Mouse (Mus musculus): ENCODE measurements at regions not wholly inside any gene's neighbourhood (a gene's known extent, or its start where the extent isn't known, plus 50 kb on each side); places are given as distances from the start of the nearest gene placed in this dataset.

DNA sequence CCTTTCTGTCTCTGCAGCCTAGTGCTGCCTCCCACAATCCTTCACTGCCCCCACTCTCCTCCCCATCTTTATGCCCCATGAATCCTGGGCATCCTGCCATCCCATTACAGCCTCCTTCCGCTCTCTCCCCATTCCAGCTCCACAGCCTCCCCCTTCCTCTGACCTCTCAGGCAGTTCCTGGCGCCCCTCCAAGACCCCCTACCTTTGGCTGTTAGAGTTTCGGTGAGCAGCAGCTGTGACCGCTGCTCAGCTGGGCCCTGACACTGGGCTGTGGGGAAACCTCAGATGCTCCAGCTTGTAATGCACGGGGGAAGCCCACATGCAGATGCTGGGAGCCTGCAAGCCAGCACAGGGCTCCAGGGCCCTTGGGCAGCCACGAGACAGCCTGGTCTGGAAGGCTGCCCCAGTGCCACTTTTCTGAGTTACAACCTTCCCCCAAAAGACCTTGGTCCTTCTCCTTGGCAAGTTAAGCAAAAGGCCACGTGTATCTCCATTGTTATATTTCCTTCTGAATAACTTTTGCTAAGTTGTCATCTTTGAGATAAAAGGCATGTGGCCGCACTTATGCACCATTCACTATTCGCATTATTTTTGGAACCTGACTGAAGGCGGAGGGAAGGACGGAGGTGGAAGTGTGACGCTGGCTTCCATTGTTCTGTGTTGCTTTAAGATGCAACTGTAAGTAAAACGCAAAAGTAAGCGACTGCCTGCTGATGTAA lies 330.6 kb upstream of the Mki67 start:
- in situ Hi-C loops (cut with MboI, MseI) = no loop called here

DNA sequence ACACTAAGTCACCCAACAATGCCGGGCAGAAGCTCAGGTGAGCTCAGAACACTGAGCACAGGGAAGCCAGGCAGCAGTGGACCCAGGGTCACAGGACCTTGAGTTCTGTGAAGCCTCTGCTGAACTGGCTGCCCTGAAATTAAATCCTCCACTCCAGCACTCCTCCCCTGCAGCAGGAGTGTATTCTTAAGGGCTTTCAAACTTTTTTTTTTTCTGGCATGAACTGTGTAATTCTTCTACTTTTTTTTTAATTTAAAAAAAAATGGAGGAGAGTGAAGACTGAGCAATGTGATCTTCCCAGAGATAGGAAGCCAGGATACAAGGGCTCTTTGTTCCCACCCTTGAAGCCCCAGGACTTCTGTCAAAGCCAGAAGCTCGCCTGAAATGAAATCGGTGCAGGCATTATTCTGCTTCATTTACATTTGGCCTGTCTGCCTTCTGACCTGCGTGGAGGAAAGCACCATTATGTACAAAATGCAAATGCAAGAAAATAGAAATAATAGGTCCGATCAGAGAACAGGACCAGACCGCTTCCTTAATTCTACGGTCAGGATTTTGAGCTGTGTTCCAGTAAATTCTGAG lies 331.3 kb upstream of the Mki67 start:
- in situ Hi-C loops (cut with MboI, MseI) = no loop called here

DNA sequence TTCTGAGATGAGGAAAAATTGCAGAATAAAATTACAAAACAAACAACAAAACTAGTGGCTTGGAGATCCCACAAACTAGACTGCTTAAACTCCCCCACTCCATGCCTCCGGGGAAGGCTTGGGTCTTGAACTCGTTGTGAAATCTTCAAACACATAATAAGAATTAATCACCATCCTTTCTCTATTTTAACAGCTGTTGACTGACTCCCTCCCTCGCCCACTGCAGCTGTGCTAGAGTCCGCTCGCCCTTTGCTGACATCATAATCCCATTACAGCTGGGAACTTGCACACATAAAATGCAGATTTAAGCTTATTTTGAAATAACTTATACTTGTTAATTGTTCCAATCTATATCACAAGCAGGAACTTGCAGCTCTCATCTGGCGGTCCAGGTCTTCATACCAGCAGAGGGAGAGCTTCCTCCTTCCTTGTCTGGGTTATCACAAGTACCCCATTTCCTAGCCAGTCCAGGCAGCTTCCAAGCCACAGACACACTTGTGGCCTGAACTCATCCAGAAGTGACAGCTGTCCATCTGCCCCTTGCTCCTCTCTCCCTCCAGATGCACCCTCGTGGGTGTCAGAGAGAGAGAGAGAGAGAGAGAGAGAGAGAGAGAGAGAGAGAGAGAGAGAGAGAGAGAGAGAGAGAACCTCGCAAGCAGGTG lies 332.9 kb upstream of the Mki67 start:
- in situ Hi-C loops (cut with MboI, MseI) = no loop called here

DNA sequence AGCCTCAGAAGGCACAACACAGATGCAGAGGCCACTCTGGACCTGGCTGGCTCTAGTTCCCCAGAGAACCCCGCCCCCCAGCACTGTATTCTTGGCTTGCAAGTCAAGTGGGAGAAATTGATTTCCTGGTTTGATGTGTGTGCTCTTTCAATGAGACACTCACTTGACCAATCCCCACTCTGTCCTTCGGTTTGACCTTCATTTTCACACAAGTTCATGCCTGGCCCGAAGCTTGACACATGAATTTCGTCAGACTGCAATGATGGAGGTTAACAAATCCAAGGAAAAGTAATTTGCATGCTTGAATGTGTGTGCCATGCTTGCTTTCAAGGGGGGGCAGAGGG lies 333.4 kb upstream of the Mki67 start:
- in situ Hi-C loops (cut with MboI, MseI) = no loop called here

DNA sequence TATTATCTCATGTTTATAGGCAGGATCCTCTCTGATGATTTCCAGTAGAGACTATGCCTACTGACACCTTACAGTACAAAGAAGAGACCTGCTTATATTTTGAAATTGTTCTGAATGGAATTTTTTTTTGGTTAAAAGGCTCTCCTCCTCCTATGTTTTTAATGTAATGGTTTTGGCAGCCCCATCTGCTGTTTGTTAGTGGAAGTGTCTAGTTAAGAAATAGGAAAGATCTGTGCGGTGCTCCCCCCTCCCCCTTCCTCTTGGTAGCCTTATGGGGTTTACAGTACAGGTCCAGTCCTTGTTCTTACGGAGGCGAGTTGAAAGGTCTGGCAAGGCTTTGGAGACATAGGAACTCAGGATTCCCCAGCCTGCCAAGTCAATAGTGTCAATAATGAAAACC lies 334.0 kb upstream of the Mki67 start:
- in situ Hi-C loops (cut with MboI, MseI) = no loop called here

DNA sequence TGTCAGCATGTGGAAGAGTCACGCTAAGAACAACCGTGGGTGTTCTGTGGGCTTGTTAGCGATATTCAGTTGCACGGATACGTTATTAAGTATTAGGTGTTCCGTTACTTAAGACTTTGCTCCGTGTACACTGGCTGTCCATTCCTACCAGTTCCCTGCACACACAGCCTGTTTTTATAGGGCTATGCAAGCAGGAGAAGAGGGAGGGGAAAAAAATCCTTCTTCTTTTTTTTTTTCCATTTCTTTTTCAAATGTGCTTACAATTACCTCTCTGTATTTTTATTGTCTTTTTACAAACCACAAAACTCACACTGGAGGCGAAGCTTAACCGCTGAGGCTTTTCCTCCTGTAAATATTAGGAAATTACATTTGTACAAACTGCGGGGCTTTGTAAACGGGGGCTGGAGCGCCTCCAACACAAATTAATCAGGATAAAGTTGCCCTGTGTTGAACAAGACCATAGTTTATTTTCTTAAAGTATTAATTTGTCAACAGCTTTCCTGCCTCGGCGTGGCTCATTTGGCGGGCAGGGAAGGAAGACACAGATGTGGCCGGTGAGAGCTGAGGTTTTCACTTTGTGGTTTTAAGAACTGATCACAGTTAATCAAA lies 340.8 kb upstream of the Mki67 start:
- in situ Hi-C loops (cut with MboI, MseI) = no loop called here

DNA sequence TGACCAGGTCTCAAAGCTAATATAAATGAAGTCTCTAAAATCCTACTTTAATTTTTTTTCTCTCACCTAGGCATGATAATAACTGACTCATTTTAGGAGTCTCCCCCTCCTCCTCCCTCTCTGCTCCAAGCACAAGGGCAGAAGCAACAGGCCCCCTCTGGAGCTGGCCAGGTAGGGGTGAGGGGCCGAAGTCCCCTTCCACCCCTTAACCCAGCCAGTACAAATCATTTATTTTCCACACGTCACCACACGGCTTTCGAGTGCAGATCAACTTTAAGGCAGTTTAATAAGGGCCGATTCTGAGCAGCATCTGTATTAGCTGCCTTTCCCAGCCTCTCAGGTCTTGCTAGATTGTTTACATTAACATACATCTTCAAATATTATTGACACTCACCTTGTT lies 342.2 kb upstream of the Mki67 start:
- in situ Hi-C loops (cut with MboI, MseI) = no loop called here

DNA sequence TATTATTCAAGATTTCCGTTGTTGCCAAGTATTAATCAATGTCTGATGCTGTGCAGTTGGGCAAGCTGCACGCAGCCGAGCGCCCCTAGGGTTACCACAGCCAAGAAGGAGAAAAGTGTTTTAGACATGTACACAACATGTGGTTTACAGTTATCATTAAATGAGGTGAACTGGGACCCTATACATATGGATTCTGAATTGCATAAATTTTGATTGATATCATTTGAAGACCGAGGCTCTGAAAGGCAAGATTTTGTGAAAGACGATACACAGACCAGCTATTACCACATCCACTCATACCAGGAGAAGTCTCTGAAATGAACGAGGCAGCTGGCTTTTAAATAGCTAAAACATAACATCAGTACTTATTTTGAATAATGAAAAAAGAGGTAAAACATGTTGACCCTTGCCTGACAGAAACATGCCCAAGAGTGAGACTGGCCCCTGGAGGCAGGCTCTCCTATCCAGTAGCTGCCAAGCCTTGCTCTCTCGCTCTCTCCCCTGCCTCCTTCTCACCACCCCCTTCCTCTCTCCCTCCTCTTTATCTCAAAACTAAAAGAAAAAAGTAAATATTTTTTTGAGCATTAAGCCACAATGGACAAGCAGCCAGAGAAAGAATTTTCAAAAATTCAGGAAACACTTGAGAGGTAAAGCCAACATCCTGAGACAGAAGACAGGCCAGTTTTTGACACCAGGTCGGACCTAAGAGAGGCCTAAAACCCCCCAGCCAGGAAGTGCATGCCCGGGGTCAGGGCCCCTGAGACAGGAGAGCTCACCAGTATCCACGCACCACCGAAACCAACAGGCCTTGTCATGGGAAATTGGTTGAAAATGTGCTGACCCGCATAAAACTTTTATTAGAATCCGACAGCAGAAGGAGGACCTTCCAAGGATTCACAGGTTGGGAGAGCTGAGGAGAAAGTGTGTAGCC lies 342.9 kb upstream of the Mki67 start:
- in situ Hi-C loops (cut with MboI, MseI) = no loop called here

DNA sequence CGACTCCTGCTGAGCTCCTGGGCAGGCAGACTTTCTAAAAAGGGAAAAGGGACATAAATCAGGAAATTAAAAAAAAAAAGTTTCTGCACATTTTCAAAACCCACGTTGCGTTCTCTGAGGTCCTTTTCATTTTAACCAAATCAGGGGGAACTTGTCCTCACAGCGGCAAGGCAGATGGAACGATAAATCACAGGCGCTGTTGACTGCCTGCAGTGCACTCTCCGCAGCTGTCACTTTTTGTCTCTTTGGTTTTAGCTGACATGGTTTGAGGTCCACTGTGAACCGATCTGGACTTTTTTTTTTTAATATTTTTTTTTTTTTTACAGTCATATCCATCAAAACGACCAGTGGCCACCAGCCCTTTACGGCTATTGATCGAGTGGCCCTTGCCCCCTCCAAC lies 343.7 kb upstream of the Mki67 start:
- in situ Hi-C loops (cut with MboI, MseI) = no loop called here

DNA sequence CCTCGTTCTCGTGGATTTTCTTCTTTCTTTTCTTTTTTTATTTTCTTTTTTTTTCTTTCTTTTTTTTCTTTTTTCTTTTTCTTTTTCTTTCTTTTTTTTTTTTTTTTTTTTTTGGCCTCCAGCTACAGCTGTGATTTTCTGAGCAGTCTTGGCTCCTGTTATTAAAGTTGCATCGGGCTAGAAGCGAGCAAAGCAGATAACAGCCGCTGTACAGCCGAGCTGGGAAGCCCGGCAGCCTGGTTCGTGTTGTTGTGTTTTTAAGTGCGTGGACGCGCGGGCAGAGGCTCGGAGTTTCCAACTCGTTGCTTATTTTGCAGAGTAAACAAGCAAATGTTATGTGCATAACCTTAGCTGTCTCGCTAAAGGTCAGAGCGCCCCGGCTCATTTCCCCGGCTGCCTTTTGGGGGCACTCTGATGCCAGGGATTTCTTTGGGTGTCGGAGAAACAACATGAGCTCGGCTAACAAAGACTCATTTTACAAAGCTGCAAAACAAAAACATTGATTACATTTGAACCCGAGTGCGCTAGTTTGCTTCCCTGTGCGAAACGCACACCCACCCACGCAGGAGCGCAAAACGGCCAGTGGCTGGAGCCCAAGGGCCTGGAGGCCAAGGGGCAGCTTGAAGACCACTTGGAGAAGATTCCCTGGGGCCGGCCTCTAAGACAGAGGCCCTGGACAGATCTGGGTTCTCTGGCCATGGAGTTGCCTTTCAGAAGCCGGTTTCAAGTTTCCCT lies 344.3 kb upstream of the Mki67 start:
- in situ Hi-C loops (cut with MboI, MseI) = no loop called here

DNA sequence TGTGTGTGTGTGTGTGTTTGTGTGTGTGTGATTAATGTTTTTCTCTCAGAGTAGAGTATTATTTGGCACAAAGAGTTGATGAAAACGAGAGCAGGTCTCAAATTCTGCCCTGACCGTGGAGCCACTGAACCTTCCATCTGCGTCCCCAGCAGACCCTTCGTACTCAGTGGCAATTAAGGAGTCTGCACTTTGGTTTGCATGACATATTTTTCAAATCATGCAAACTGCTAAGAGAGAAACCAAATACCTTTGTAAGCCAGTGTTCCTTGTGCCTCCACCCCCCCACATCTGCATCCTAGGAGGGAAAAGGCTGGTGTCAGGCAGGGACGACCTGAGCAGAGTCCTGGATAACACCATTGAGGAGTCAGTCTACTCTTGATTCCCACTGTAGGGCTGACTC lies 346.5 kb upstream of the Mki67 start:
- in situ Hi-C loops (cut with MboI, MseI) = no loop called here

DNA sequence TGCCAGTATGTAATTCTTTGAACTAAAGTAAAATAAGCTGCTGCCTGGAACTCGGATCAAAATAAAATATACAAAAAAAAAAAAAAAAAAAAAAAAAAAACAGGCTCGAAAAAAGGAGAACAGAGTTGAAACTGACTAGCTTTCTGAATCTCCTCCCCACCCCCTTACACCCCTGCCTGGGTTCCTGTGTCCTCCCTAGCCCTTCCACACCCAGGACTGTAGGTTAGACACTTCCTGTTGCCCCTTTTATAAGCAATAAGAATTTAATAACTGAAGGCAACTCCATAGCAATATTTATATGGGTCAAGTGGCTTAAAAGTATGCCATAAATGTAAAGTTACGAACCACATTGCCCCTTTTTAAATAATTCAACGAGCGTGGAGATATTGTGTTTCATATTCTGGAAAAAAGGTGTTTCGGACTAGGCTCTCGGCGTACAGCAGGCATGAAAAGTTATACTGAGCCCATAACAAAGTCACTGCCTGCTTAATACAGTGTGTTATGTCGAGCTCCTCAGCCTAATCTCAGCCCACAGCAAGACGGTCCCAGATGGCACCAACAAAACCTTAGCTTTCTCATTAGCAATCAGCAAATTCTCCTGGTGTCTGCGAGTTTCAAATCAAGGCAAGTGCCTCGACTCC lies 349.0 kb upstream of the Mki67 start:
- in situ Hi-C loops (cut with MboI, MseI) = no loop called here

DNA sequence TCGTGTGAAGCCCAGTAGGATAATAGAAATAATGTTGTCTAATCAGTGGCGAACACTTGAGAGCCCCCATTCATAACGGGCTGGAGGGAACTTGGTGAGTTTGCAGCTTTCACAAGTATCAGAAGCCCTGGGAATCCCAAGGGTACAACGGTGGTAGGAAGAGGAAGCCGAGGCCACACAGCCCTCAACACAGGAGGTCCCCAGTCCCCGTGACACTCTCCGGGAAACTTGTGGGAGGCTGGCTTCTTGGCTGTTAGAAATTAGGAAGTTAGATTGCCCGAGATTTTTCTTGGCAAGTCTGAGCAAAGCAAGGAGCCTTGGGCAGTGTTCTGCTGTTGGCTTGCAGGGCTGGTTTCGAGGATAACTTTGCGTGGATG lies 349.5 kb upstream of the Mki67 start:
- in situ Hi-C loops (cut with MboI, MseI) = no loop called here

DNA sequence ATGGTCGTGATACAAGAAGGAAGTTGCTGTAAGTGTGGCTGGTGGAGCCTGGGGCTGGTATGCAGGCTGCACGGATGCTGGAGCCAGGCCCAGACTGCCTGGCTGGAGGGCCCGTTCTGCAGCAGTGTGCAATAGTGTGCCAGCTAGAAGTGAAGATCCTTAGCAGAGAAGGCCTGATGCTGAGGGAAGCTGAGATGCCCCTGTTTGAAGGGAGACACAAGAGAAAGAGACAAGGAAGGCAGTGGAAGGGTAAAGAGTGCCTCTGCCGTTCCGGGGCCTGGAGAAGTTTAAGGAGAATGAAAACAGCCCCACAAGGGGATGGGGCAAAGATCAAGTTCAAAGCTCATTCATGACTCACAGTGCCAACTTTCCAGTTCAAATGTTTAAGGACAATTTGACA lies 354.7 kb upstream of the Mki67 start:
- in situ Hi-C loops (cut with MboI, MseI) = no loop called here

DNA sequence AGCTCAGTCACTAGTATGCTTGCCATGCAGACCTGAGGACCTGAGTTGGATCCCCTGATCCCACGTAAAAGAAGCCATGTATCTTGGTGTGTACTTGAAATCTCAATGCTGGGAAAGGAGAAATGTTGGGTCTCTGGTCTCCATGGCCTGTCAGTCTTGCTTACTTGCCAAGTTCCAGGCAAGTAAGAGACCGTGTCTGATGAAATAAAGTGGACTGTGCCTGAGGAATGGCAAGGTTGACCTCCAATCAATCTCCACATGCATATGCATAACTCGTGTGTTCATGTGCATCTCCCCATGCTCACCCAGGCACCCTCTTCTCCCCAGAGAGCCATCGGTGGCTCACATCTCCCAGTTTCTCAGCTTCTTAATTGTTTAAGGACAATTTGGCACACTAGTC lies 355.2 kb upstream of the Mki67 start:
- in situ Hi-C loops (cut with MboI, MseI) = no loop called here

DNA sequence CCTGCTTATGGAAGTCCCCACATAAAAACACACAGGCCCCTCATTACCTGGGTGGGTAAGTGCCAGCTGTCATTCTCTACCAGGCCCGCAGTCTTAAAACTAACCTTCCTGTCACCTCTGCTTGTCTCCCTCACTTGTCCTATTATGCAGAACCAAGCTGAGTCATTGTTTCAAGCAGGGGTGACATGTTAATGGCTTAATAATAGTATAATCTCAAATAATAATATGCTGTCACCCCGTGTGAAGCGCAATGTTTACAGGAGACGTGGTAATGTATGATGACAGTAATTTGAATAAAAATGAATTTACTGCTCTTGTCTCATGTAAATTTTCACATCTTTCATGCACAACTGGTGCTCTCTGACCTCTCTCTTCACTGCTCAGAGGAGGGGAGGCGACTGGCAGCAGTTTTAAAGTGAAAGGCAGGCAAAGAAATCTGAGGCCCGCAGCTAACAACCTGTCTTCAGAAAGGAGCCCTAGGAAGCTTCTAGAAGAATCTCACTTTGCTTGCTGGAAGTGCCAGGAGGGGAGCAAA lies 357.2 kb upstream of the Mki67 start:
- in situ Hi-C loops (cut with MboI, MseI) = no loop called here

DNA sequence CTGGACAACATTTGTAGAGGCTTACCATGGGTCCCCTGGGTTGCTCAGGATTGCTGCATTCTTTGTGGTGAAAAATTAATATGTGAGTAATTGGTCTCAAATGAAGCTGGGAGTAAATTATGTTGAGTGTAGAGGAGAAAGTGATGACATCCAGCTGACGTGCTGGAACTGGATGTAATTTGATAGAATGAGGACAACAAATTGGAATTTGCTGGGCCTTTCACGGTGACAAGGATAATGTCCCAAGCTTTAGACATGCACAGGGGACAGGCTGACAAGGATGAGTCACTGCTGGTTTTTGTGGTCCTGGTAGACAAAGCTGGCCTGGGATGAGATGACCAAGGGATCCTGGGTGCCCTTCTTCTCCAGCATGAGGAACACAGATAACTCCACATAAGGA lies 357.9 kb upstream of the Mki67 start:
- in situ Hi-C loops (cut with MboI, MseI) = no loop called here

DNA sequence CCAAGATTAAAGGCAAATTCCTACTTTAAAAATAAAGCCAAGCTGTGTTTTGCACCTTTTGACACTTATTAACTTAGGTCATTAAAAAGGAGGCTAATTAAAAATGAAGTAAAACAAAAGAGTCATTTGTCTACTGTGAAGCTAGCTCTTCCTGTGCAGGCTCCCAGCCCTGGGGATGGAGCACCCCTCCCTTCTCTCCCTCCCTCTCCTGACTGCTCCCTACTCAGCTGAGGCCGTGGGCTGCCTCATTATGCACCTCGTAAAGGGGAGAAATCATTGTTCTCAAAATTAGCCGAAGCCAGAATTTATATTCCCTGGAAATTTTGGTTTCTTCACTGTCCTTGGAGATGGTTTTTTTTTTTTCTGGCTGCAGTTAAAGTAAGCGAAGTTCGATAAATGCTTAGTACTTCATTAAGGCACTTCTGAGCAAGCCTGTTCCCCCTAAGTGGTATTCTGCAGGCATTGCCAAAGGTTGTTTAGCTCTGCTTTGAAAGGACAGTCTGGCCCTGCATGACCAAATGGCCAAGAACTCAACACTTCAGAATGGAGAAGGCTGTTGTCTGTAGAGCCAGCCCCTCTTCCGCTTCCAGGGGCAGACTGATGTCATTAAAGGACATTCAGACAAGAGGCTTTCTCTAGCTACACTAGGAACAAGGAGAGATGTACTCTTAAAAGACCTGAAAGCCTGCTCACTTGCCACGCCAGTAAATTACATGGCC lies 365.5 kb upstream of the Mki67 start:
- in situ Hi-C loops (cut with MboI, MseI) = no loop called here

DNA sequence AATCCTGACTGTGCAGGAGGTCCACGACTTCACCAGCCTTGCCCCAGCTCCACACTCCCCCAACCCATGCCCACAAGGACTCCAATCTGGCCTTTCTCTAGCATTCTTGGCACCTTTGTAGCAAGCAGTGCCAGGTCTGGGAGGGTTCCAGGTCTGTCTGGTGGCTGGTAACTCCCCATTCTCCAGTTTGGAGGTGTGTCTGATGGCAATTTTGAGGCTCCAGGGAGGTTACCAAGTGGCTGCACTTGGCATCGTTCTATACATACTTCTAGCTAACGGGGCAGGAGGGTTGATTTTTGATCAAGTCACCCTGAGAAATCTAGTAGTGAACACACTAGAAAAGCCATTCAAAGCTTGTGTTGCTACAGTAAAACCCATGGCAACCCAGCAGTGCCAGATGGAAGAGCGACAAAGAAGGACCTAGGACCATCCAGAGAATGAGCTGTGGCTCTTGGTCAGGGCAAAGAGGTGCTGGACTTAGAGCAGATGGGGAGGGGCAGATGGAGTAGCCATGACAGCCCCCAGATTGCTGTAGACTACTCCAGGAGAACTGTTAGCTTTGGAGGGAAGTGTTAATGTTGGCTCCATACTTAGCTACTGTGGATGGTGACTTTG lies 366.2 kb upstream of the Mki67 start:
- in situ Hi-C loops (cut with MboI, MseI) = no loop called here
